Mouse (Mus musculus) hematopoietic stem cell, adult 5-6 weeks (primary cell): Measurements from ENCODE around the gene Scn8a. TPM values are rescaled to one million over a fixed set of nuclear protein-coding genes. Genes with fewer than 3 reads are reported as not detected.

ENCODE experiments used
- ATAC-seq, 2 experiments: fragments of 125-278 bp in 1 of 2; replicated peaks in 1 of 2; 2 replicates each; pipeline ENCODE4 v1.8.0; 2016 to 2017; ENCODE audit warnings: inconsistent platforms in 2 of 2, mild to moderate bottlenecking in 2 of 2, moderate number of reproducible peaks in 2 of 2, low read depth in 1 of 2, moderate TSS enrichment in 1 of 2; ENCODE audit not compliant: low FRiP score in 2 of 2, poor library complexity in 2 of 2, severe bottlenecking in 2 of 2, insufficient read depth in 1 of 2, low TSS enrichment in 1 of 2
- total RNA-seq: library from RNA; stranded (forward); fragments of 172-1452, 232-1000 nt; gene quantifications from 2 replicates; pipeline ENCODE4 v1.2.3, GENCODE M21; 2017

Gene Scn8a
- total RNA-seq, 1 experiment from 2014 or later: not detected

DNA sequence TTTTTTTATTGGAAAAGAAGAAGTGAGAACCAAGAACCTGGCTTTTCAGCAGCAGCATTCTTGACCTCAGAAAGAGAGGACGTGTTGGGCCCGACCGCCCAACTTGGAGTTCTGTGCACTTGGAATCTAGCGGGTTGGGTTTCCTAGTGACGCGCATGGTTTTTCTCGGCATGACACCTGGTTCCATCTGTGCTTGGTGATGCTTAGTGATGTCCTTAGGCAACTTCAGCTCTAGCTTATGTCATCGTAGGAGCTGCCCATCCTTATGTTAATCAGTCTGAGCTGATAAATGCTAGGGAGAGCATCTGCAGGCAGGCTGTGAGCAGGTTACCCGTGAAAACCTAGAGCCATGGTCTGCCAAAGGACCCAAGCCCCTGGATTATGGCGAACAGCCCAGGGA is 120.6 kb downstream of the Scn8a start:
- ATAC-seq: no peak

DNA sequence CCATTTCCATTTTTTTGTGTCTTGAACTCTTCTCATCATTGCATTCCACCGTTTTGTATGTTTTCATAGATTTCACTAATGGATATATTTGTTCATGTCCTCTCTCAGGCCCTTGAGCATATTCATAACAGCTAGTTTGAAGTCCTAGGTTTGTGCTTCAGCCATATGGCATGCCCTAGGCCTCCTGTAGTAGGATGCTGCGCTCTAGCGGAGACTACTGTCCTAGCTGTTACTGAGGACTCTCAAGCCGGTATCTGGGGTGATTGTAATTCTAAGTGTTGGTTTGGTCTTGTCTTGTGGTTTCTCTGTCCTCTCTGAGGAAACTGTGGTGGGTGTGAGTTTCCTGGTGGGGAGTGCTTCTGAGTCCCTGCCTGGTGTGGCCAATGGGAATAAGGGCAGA is 127.4 kb downstream of the Scn8a start:
- peak; percentile 71 to 72 for ATAC-seq

DNA sequence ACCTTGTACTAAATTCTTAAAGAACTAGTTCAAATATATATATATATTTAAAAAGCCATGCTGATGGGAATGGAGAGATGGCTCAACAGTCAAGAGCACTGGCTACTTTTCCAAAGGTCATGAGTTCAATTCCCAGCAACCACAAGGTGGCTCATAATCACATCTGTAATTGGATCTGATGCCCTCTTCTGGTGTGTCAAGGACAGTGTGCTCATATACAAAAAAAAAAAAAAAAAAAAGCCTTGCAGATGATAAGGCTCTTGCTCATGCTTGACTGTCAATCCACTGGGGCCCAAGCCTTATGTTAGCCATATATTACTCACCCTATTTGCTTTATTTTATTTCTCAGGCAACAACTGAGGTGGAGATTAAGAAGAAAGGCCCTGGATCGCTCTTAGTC is 132.0 kb downstream of the Scn8a start:
- ATAC-seq: no peak

DNA sequence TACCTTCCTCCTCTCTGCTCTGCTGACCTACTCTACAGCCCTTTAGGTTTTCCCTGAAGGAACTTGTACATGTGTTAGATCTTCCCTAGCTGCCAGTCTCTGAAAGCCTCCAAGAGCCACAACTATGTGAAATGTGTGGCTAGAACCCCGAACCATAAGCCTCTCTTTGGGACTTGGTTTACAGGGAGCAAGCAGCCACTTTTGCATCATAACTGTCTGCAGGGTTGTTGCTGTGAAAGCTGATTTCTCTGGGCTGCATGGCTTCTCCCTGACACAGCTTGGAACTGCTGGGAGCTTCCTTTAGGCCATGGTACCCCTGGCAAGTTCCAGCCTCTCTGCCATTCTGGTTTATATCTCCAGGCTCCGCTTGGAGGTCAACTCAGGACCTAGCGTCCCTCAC is 132.8 kb downstream of the Scn8a start:
- ATAC-seq: no peak

DNA sequence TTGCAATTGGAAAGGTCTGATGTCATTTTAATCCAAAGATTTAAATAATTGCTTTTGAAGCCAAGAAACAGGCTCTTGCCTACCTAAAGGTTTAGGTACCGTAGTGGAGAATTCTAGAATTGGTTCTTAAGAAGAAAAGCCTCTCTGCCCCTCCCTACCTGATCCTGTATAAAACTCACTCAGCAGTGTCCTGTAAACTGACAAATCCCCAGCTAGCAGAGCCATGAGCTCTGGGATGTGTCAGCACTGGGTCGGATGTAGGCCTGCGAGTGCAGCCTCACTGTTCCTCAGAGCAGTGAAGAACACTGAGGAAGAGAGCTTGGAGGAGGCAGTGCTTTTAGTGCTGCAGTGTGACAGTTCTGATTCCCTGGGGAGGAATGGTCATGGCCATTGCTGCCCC is 134.9 kb downstream of the Scn8a start:
- no peak for ATAC-seq

DNA sequence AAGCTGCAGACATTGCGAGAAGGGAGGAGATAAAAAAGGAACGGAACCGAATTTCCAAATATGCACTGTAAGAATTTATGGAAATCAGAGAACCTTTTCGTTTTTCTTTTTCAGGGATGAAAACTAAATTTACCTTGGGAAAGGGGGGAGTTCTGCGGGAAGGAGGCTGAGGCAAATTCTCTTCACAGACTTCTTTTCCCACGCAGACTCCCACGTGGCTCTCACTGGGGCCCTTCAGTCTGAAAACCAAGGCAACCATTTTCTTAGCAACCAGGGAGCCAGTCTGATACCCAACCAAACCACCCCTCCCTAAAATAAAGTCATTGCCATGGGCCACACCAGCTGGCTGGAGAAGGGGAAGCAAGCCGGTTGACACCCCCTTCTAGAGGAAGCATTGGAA is 136.1 kb downstream of the Scn8a start:
- ATAC-seq: no peak

DNA sequence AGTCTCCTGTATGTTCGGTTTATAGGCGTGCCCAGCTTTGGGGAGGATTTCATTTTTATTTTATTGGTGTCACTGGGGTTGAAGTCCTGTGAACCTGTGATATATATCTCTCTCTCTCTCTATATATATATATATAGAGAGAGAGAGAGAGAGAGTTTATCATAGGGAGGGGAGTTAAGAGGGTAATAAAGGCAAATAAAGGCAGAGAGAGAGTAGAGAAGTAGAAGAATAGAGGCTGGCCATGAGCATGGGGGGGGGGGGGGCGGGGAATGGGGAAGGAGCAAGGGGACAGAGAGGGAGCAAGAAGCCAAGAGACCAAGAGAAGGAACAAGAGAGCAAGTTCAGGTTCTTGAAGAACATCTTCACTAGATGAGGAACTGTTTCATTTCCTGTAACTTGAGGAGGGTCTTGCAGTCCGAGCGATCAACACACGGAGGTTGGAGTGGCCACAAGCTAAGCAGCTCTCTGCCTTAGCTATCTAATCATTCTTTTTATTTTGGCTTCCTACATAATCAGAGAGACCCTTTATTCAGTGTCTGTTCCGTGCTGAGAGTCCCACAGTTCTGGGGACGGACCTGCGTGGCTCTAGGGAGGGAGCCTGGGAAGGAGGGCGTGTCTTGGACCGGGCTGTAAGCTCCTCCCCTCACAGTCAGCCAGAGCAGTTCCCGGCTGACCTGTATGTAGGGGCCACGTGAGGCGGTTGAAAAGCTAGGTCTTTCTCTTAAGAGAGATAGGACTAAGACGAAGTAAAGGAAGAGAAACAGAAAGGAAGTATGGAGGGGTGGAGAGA is 136.8 kb downstream of the Scn8a start:
- peak; percentile 79 to 92 for ATAC-seq

DNA sequence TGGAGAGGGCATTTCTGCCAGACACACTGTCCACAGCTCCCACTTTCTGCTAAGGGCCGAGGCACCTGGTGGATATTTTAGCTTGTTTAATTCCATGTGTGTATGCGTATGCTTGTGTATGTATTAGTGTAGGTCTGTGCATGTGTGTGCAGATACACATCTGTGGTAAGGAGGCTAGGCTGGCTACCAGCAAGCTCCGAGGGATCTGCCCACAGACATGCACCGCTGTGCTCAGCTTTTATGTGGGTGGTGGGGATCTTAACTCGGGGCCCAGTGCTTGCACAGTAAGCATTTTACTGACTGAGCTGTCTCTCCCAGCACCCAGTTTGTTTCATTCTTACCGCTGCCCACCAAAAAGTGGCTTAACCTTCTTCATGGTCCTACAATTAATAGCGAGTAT is 137.6 kb downstream of the Scn8a start:
- ATAC-seq: no peak

DNA sequence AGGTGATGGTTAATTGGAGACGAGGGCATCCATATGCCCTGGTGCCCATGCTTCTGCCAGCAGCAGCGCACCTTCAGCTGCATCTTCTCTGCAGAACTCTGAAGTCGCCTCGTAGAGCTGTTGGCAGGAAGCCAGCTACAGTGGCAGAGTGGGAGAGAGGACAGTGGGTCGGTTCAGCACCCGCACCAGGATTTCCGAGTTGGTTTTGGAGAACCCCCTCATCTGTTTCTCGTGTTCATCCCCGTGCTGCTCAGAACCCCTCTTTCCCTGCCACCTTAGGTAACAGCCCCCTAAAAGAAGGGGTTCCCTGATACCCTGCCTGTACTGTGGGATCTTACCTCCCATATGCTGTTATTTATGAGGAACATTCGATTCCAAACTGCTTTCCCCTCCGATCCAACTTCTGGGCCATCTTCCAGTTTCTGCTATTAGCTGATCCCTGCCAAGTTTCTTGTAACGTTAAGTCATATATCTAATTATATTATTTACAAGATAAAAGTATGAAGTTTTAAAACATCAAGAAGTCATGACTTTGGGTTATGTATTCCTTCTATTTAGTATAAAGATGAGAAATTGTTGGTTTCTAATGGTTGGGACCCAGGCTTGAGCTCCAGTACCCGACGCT is 138.8 kb downstream of the Scn8a start:
- ATAC-seq: no peak

DNA sequence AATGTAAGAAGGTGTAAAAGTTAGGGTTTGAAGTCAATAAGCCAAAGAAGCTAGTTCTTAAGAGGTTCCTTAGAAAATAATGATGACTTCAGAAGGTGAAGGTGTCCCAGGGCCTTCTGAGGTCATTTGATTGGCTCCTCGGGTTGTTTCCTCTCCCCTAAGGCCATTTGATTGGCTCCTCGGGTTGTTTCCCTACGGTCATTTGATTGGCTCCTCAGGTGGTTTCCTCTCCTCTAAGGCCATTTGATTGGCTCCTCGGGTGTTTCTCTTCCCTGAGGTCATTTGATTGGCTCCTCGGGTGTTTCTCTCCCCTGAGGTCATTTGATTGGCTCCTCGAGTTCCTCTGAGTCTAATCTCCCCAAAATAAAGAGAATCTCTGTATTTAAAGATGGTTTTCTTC is 141.7 kb downstream of the Scn8a start:
- ATAC-seq: no peak

DNA sequence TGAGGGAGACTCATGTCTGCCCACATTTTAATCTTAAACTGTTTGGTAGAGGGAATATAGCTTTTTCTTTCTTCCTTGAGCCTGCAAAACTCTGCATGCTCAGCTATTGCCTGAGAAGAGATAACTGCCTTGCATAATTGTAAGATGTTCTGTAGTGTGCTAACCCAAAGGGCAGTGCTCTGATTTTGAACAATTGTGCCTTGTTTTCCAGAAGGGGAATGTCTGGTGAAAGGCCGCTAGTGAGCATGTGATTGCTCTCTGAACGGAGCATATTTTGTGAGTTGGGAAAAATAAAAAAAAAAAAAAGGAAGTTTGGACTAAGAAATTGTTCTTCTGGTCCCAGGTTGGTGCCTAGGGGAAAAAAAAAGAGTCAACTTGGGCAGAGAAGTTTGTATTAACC is 159.3 kb downstream of the Scn8a start:
- no peak for ATAC-seq

DNA sequence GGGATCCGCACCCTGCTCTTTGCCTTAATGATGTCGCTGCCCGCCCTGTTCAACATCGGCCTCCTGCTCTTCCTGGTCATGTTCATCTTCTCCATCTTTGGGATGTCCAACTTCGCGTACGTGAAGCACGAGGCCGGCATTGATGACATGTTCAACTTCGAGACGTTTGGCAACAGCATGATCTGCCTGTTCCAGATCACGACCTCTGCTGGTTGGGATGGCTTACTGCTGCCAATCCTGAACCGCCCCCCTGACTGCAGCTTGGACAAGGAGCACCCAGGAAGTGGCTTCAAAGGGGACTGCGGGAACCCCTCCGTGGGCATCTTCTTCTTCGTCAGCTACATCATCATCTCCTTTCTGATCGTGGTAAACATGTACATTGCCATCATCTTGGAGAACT is 170.0 kb downstream of the Scn8a start:
- no peak for ATAC-seq

DNA sequence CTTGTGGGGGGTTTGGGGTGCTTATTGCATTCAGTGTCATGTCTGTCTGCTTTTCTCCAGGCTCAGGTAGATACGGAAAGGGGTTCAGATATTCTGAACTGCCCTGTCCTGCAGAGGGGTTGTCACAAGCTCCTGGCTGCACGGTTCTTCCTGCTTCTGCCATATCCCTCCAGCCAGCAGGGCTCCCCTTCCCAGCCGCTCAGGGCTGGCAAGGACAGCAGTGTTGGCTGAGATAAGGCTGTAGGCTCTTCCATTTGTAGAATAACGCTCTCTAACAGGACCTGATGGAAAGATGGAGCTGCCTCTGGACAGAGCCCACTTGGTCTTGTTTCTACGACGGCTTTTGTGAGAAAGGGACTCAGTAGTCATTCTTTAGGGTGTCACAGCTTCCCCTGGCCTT is 172.3 kb downstream of the Scn8a start:
- no peak for ATAC-seq

DNA sequence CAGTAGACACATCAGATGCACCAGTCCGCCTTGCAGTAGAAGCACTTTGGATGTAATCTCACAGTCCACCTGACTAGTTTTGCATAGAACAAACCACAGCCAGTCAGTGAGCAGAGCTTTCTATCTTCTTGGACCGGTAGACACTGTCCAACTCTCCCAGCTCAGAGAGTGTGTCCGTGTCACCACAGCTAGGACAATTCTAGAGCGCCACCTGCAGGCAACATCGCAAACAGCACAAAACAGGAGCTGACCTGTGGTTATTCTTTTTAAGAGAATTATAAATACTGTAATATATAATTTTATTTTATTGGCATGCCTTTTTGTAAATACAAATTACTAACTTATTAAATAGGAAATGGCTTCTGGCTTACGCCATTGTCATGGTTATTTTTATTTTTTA is 173.0 kb downstream of the Scn8a start:
- no peak for ATAC-seq

DNA sequence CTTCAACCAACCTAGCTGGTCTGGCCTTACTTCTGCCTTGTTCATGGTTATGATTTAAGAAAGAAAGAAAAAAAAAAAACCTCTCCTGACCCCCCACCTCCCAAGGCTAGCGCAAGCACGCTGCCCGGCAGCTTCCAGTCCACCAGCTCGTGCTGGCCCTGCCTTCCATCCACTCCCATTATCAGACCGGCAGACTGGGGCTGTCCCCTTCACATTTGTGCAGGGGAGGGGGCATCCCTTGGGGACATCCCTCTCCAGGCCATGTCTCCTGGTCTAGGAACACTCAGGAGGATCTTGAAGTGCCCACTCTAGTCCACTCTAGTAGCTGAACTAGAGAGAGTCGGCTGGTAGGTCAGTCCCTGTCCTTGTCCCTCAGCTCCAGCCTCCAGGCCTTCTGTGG is 174.9 kb downstream of the Scn8a start:
- ATAC-seq: no peak

DNA sequence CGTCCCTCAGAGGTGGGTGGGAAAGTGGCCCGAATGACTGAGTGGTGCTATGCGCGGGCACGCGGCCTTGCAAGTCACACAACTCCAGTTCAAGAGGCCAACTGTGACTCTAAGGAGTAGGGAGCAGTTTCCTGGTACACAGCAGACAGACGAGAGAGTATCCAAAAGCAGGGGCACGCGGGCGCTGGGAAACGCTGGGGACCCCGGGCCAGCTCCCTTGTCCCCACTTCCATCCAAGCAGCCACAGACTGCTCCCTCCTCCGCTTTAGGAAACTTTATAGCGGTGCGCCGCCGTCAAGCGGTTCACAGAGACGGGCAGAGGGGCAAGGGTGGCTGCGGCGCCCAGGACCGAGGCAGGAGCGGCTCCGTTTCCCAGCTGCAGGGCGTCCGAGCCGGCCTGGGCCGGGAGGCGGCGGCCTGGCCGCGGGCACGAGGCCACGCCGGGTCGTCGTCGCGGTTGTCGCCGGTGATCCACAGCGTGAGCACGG is 176.4 kb downstream of the Scn8a start:
- no peak for ATAC-seq

DNA sequence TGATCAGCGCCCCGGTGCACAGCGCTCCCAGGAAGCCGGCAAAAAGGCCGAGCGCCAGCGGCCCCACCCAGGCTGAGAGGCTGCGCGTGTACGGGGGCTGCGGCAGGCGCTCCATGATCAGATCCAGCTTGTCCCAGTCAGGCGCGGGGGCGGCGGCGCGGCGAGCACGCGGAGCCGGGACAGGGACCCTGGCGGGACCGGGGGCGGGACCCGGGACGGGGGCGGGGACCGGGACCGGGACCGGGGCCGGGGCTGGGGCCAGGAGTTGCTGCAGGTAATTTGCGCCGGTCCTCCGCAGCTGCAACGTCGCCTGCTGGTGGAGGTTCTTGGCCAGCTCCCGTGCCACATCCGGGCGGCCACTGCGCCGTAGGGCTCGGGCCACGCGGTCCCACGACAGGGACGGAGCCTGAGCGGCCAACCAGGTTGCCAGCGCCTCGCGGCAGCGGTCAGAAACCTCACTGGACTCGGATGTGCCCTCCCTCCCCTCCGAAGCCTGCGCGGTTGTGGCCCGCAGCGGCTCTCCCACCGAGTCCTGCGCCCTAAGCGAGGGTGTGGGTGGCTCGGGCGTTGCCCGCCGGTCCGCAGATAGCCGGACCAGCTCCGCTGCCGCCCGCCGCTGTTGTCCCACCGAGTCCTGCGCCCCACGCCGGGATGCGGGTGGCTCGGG is 177.0 kb downstream of the Scn8a start:
- ATAC-seq: no peak

DNA sequence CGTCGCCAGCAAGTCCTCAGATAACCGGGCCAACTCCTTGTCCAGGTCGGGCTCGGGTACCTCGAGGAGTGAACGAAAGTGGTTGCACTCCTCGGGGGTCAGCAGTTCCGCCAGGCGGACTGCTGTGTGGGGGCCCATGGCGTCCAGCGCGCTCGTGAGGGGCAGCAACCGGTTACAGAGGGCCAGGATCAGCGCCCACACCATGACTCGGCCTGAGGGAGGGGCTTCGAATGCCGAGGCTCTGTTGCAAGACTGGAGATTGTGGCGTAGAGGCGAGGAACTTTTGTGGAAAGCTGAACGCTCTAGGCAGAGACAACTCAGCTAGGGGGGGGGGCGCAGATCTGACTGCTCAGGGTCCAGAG is 177.5 kb downstream of the Scn8a start, which contains the start of gene Gm47841:
Gene Gm47841 (minus strand): TSS at position 204 of the 362 bp plus-strand sequence.
- ATAC-seq: no peak
